Mouse (Mus musculus) erythroblast, adult 5-6 weeks (primary cell): ENCODE results near the gene Oprm1. TPM values are rescaled to one million over a fixed set of nuclear protein-coding genes. Genes with fewer than 3 reads are reported as not detected.
"Not testable (repeated sequence)": the region's sequence is repeated elsewhere in the genome, so short reads cannot be mapped to it uniquely, and the experiment has no call there.

Experiments used
- ATAC-seq: replicated peaks from 2 replicates; pipeline ENCODE4 v1.8.0; 2016; ENCODE audit warnings: moderate number of reproducible peaks, mild to moderate bottlenecking, moderate TSS enrichment, inconsistent platforms; ENCODE audit not compliant: poor library complexity, low FRiP score, severe bottlenecking
- total RNA-seq, 2 experiments: library from RNA; stranded (forward) in 1 of 2; stranded (reverse) in 1 of 2; fragments of 150-400 nt in 1 of 2; fragments of 200-764, 138-1000 nt in 1 of 2; gene quantifications; 2 replicates each; pipeline versions ENCODE4 v1.2.3 to v1.2.4; 2015 to 2017; ENCODE audit warnings: low replicate concordance in 2 of 2

Oprm1 gene
- not detected in 2 replicates for total RNA-seq (2015; ENCODE audit: low replicate concordance)
- total RNA-seq (2017; ENCODE audit: low replicate concordance): not detected in 2 replicates

- no peak for ATAC-seq
These were observed at the start of gene Oprm1 for GRCm38 (mm10) chr10:6758206-6758605. Gene Oprm1 (plus strand): TSS chr10:6758506.

GRCm38 (mm10) chr10:6717181-6717948 lies 40.9 kb upstream of the Oprm1 start:
- no peak for ATAC-seq

GRCm38 (mm10) chr10:6723765-6724164 lies 34.5 kb upstream of the Oprm1 start:
- ATAC-seq: no peak

- no peak for ATAC-seq
These were observed 29.8 kb upstream of the Oprm1 start for GRCm38 (mm10) chr10:6728469-6728868.

GRCm38 (mm10) chr10:6753375-6753774 lies 4.9 kb upstream of the Oprm1 start:
- no peak for ATAC-seq

GRCm38 (mm10) chr10:6761287-6761811 lies 3.0 kb downstream of the Oprm1 start, which contains the start of gene Gm10945:
Gene Gm10945 (minus strand): TSS chr10:6761761.
- no peak for ATAC-seq

- ATAC-seq: no peak
These were observed 30.4 kb downstream of the Oprm1 start for GRCm38 (mm10) chr10:6788517-6789237.

GRCm38 (mm10) chr10:6790226-6790625 lies 31.9 kb downstream of the Oprm1 start:
- no peak for ATAC-seq

GRCm38 (mm10) chr10:6820626-6821025 lies 62.3 kb downstream of the Oprm1 start:
- no peak for ATAC-seq

GRCm38 (mm10) chr10:6842225-6842624 lies 83.9 kb downstream of the Oprm1 start:
- no peak for ATAC-seq

- no peak for ATAC-seq
These were observed 88.0 kb downstream of the Oprm1 start for GRCm38 (mm10) chr10:6846283-6846682.

- ATAC-seq: no peak
These were observed 90.0 kb downstream of the Oprm1 start for GRCm38 (mm10) chr10:6848162-6848754.

GRCm38 (mm10) chr10:6848834-6849233 lies 90.5 kb downstream of the Oprm1 start:
- no peak for ATAC-seq

- ATAC-seq: no peak
These were observed 97.5 kb downstream of the Oprm1 start for GRCm38 (mm10) chr10:6855812-6856211.

GRCm38 (mm10) chr10:6871418-6872072 lies 113.2 kb downstream of the Oprm1 start:
- ATAC-seq: no peak

GRCm38 (mm10) chr10:6873917-6874316 lies 115.6 kb downstream of the Oprm1 start:
- ATAC-seq: no peak

GRCm38 (mm10) chr10:6878276-6878881 lies 120.1 kb downstream of the Oprm1 start:
- no peak for ATAC-seq

- not testable (repeated sequence) for ATAC-seq
These were observed 123.7 kb downstream of the Oprm1 start for GRCm38 (mm10) chr10:6882041-6882440.

- ATAC-seq: no peak
These were observed 127.2 kb downstream of the Oprm1 start for GRCm38 (mm10) chr10:6885460-6885859.
